Mouse (Mus musculus) MEL (cell line): ENCODE results near the gene Olfr95. TPM values are rescaled to one million over a fixed set of nuclear protein-coding genes. Genes with fewer than 3 reads are reported as not detected.
A peak's percentile ranks its signal among the peaks of the same experiment; 100 is the strongest.

Experiments used
- DNase-seq: peaks from one replicate; pipeline ENCODE4 v3.0.0; 2011; ENCODE audit warnings: low read depth, low spot score
- H3K27ac ChIP-seq: 2 replicates; pipeline ENCODE4 v1.5.1; 2012; ENCODE audit warnings: low read depth, mild to moderate bottlenecking, control low read depth, low read length, moderate library complexity; ENCODE audit not compliant: control insufficient read depth
- H3K27me3 ChIP-seq, 2 experiments: fragments of 150-350 bp in 1 of 2; sonication (generic) in 1 of 2; 2 replicates each; pipeline ENCODE4 v1.6.1; 2012; ENCODE audit warnings: low read length in 2 of 2, mild to moderate bottlenecking in 2 of 2, improper control_type of control experiment in 1 of 2, moderate library complexity in 1 of 2; ENCODE audit not compliant: insufficient read depth in 2 of 2, control insufficient read depth in 1 of 2
- H3K36me3 ChIP-seq, 2 experiments: 2 replicates each; pipeline ENCODE4 v1.6.1; 2012 to 2014; ENCODE audit warnings: low read length in 2 of 2, improper control_type of control experiment in 1 of 2, inconsistent platforms in 1 of 2, mild to moderate bottlenecking in 1 of 2; ENCODE audit not compliant: insufficient read depth in 2 of 2, control insufficient read depth in 1 of 2
- H3K4me1 ChIP-seq, 2 experiments: fragments of 150-350 bp in 1 of 2; sonication (generic) in 1 of 2; 2 replicates each; pipeline ENCODE4 v1.6.1; 2012; ENCODE audit warnings: low read length in 2 of 2, improper control_type of control experiment in 1 of 2, mild to moderate bottlenecking in 1 of 2; ENCODE audit not compliant: insufficient read depth in 2 of 2, control insufficient read depth in 1 of 2
- H3K4me3 ChIP-seq, 2 experiments: fragments of 150-350 bp in 1 of 2; sonication (generic) in 1 of 2; 2 replicates each; pipeline ENCODE4 v1.5.1; 2012; ENCODE audit warnings: low read depth in 2 of 2, low read length in 2 of 2, mild to moderate bottlenecking in 2 of 2, moderate library complexity in 2 of 2, control low read depth in 1 of 2, improper control_type of control experiment in 1 of 2; ENCODE audit not compliant: control insufficient read depth in 1 of 2, insufficient read depth in 1 of 2
- H3K79me2 ChIP-seq: 2 replicates; pipeline ENCODE4 v1.6.1; 2012; ENCODE audit warnings: mild to moderate bottlenecking, low read length, moderate library complexity; ENCODE audit not compliant: control insufficient read depth, poor library complexity, insufficient read depth
- H3K9ac ChIP-seq: 2 replicates; pipeline ENCODE4 v1.6.1; 2012; ENCODE audit warnings: low read depth, mild to moderate bottlenecking, control low read depth, low read length, moderate library complexity; ENCODE audit not compliant: control insufficient read depth, poor library complexity, severe bottlenecking
- H3K9me3 ChIP-seq: fragments of 150-350 bp; sonication (generic); replicated peaks from 2 replicates; pipeline ENCODE4 v1.6.1; 2012; ENCODE audit warnings: mild to moderate bottlenecking, low read length, improper control_type of control experiment, moderate library complexity; ENCODE audit not compliant: insufficient read depth
- BHLHE40 ChIP-seq: IDR thresholded peaks from 2 replicates; pipeline ENCODE4 v1.6.1; 2012; ENCODE audit warnings: low read depth, mild to moderate bottlenecking, inconsistent platforms, low read length, improper control_type of control experiment, borderline replicate concordance
- CHD1 ChIP-seq: IDR thresholded peaks from 2 replicates; pipeline ENCODE4 v1.6.1; 2012; ENCODE audit warnings: low read depth, mild to moderate bottlenecking, inconsistent platforms, low read length, improper control_type of control experiment
- ELF1 ChIP-seq: IDR thresholded peaks from 2 replicates; pipeline ENCODE4 v1.6.1; 2014; ENCODE audit warnings: low read depth, mild to moderate bottlenecking, inconsistent platforms, low read length, improper control_type of control experiment, moderate library complexity
- ETS1 ChIP-seq: IDR thresholded peaks from 2 replicates; pipeline ENCODE4 v1.6.1; 2012; ENCODE audit warnings: low read depth, mild to moderate bottlenecking, inconsistent platforms, low read length, improper control_type of control experiment, moderate library complexity
- HCFC1 ChIP-seq: IDR thresholded peaks from 2 replicates; pipeline ENCODE4 v1.6.1; 2012; ENCODE audit warnings: low read depth, mild to moderate bottlenecking, inconsistent platforms, low read length, improper control_type of control experiment, moderate library complexity
- MAX ChIP-seq: IDR thresholded peaks from 2 replicates; pipeline ENCODE4 v1.6.1; 2011; ENCODE audit warnings: low read length, improper control_type of control experiment
- MEF2A ChIP-seq: IDR thresholded peaks from 2 replicates; pipeline ENCODE4 v1.6.1; 2014; ENCODE audit warnings: low read depth, mild to moderate bottlenecking, inconsistent platforms, low read length, improper control_type of control experiment; ENCODE audit not compliant: poor library complexity, insufficient replicate concordance, severe bottlenecking; ENCODE audit errors: extremely low read depth
- MXI1 ChIP-seq: IDR thresholded peaks from 2 replicates; pipeline ENCODE4 v1.6.1; 2011; ENCODE audit warnings: mild to moderate bottlenecking, low read depth, low read length, improper control_type of control experiment
- MYC ChIP-seq: IDR thresholded peaks from 2 replicates; pipeline ENCODE4 v1.6.1; 2011; ENCODE audit warnings: low read depth, mild to moderate bottlenecking, low read length, improper control_type of control experiment, moderate library complexity
- NRF1 ChIP-seq: IDR thresholded peaks from 2 replicates; pipeline ENCODE4 v1.6.1; 2014; ENCODE audit warnings: low read depth, mild to moderate bottlenecking, inconsistent platforms, low read length, improper control_type of control experiment, moderate library complexity; ENCODE audit not compliant: poor library complexity, insufficient read depth, severe bottlenecking
- POLR2A ChIP-seq, 2 experiments: IDR thresholded peaks; 2 replicates each; pipeline ENCODE4 v1.6.1; 2011 to 2012; ENCODE audit warnings: low read length in 2 of 2, mild to moderate bottlenecking in 2 of 2, control low read depth in 1 of 2, improper control_type of control experiment in 1 of 2, low read depth in 1 of 2, moderate library complexity in 1 of 2; ENCODE audit not compliant: control insufficient read depth in 1 of 2, insufficient read depth in 1 of 2, poor library complexity in 1 of 2
- SIN3A ChIP-seq: IDR thresholded peaks from 2 replicates; pipeline ENCODE4 v1.6.1; 2012; ENCODE audit warnings: low read length, improper control_type of control experiment, inconsistent platforms
- TAL1 ChIP-seq: IDR thresholded peaks from 2 replicates; pipeline ENCODE4 v1.6.1; 2012; ENCODE audit warnings: mild to moderate bottlenecking, inconsistent platforms, low read length, moderate library complexity, mixed read lengths
- TBP ChIP-seq: IDR thresholded peaks from 2 replicates; pipeline ENCODE4 v1.8.0; 2011; ENCODE audit warnings: low read depth, low read length, improper control_type of control experiment
- TCF12 ChIP-seq: IDR thresholded peaks from 2 replicates; pipeline ENCODE4 v1.6.1; 2014; ENCODE audit warnings: low read depth, mild to moderate bottlenecking, inconsistent platforms, low read length, improper control_type of control experiment, moderate library complexity
- UBTF ChIP-seq: IDR thresholded peaks from 2 replicates; pipeline ENCODE4 v1.6.1; 2012; ENCODE audit warnings: low read depth, mild to moderate bottlenecking, inconsistent platforms, low read length, improper control_type of control experiment, moderate library complexity, borderline replicate concordance; ENCODE audit not compliant: insufficient read depth
- polyA plus RNA-seq, 2 experiments: library from polyadenylated mRNA; stranded (reverse) in 1 of 2; unstranded in 1 of 2; fragments of >175 nt in 1 of 2; fragments of >200 nt in 1 of 2; gene quantifications; 2 replicates each; pipeline versions ENCODE4 v1.2.1 to v1.2.4; 2012; ENCODE audit warnings: low replicate concordance in 2 of 2, low read depth in 1 of 2; ENCODE audit not compliant: insufficient read length in 2 of 2, insufficient read depth in 1 of 2, missing spikeins in 1 of 2
- total RNA-seq: library from RNA; depleted of rRNA; stranded (reverse); fragments of 300-350 nt; gene quantifications from 2 replicates; pipeline ENCODE4 v1.2.3, GENCODE M21; 2012

The Olfr95 gene
- total and polyA plus RNA-seq, 3 experiments: not detected

- Histone ChIP-seq H3K9me3 (no peaks in the 10 kb centered on the region), H3K79me2 (no peaks in the 10 kb centered on the region), H3K27ac (no peak overlapping the region), H3K4me1 (no peaks in the 10 kb centered on the region), H3K4me3 (no peak overlapping the region), H3K9ac (no peak overlapping the region), H3K36me3 (no peaks in the 10 kb centered on the region), H3K27me3 (no peaks in the 10 kb centered on the region; a peak in 2 of 4 replicates)
- no peak for DNase-seq
- TF ChIP-seq TCF12: no peak
- TF ChIP-seq SIN3A: no peak
- no peak for TF ChIP-seq MYC
These were observed 19.9 kb downstream of the Olfr95 start for GRCm38 (mm10) chr17:37193032-37193431.

- Histone ChIP-seq H3K4me1 (no peaks in the 10 kb centered on the region), H3K27ac (no peak overlapping the region), H3K4me3 (no peak overlapping the region), H3K79me2 (no peaks in the 10 kb centered on the region), H3K36me3 (no peaks in the 10 kb centered on the region), H3K9me3 (no peaks in the 10 kb centered on the region), H3K9ac (no peak overlapping the region), H3K27me3 (peaks cover 0 to 2% of the 10 kb centered on the region in 2 experiments; a peak in 2 of 4 replicates)
- TF ChIP-seq ELF1 (no peak), TCF12 (no peak), CHD1 (no peak), NRF1 (no peak), SIN3A (no peak), MAX (no peak), TAL1 (no peak), UBTF (no peak), MEF2A (no peak), BHLHE40 (no peak), HCFC1 (no peak), POLR2A (IDR thresholded peaks at IDR 0.05; ENCODE audit: control insufficient read depth in 1 of 2, insufficient read depth in 1 of 2, low read depth in 1 of 2, low read length in 2 of 2, poor library complexity in 1 of 2) (no peak), MXI1 (no peak)
- no peak for DNase-seq
These were observed 22.2 kb downstream of the Olfr95 start for GRCm38 (mm10) chr17:37190711-37191110.

- H3K4me3 ChIP-seq: peak overlapping the region; percentile 48 to 54
- H3K27ac ChIP-seq: no peak overlapping the region
- no peaks in the 10 kb centered on the region for H3K4me1 ChIP-seq
- H3K36me3 ChIP-seq: no peaks in the 10 kb centered on the region
- no peaks in the 10 kb centered on the region for H3K79me2 ChIP-seq
- peaks cover 0 to 2% of the 10 kb centered on the region in 2 experiments; a peak in 1 of 4 replicates for H3K27me3 ChIP-seq
- no peaks in the 10 kb centered on the region for H3K9me3 ChIP-seq
- TF ChIP-seq ETS1 (no peak), TBP (0 out of 2 replicates have a peak, but pooled peaks have one; percentile 20)
- peak; percentile 14 for DNase-seq
- H3K9ac ChIP-seq: peak overlapping the region; percentile 11; the same call in 1 of the 2 replicates
These were observed 27.4 kb downstream of the Olfr95 start for GRCm38 (mm10) chr17:37185474-37185873.
